Mouse (Mus musculus): Measurements from ENCODE around the gene Bpifb2.
"Not testable (repeated sequence)": the region's sequence is repeated elsewhere in the genome, so short reads cannot be mapped to it uniquely, and the experiment has no call there.

The Bpifb2 gene

DNA sequence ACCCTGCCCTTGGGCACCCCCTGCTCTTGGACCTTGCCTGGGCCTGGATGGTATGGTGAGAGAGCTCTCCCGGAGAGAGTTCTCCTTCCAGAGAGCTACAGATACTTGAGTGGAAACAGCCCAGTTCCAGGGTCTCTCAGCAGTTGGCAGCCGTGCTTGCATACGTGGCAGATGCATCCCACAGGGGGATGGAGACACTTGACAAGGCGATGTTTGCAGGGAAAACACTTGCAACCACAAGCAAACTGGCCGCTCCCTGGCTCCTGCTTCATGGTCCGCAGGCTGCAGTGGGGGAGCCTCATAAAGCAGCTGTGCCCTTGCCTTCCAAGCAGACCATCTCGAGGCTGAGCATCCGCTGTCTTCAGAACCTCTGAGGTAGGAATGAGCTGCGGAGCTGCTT is at the start of gene Bpifb2:
TSS of gene Bpifb2 (plus strand) at position 301 of the 400 bp plus-strand sequence.
- DNase-seq (ENCODE audit: low read depth, low spot score) = no peak

GRCm38 (mm10) chr2:153825900-153826299 is 48.9 kb upstream of the Bpifb2 start:
- DNase-seq (ENCODE audit: low read depth, low spot score) = not testable (repeated sequence)

DNA sequence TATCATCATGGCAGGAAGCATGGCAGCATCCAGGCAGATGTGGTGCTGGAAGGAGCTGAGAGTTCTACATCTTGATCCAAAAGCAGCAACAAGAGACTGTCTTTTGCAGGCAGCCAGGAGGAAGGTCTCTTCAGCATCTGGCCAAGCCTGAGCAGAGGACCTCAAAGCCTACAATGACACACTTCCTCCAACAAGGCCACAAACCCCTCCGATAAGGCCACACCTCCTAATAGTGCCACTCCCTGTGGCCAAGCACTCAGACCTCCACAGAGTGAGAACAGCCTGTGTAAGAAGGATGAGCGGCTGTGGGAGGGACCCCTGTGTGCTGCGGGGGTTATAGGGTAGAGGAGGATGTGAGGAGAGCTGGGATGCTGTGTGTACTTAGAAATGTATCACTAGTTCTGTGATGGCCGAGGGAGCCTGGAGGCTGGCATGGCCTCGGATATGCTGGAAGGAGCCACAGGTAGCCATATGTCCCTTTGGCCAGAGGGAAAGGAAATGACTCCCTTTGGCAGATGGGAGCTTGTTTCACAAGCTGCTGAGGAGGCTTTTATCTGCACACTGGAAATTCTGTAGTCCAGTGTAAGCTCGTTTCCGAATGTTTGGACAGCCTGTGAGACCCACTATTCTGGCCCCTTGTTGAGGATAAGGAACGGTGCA is 47.5 kb upstream of the Bpifb2 start:
- DNase-seq (ENCODE audit: low read depth, low spot score) = peak; percentile 95

DNA sequence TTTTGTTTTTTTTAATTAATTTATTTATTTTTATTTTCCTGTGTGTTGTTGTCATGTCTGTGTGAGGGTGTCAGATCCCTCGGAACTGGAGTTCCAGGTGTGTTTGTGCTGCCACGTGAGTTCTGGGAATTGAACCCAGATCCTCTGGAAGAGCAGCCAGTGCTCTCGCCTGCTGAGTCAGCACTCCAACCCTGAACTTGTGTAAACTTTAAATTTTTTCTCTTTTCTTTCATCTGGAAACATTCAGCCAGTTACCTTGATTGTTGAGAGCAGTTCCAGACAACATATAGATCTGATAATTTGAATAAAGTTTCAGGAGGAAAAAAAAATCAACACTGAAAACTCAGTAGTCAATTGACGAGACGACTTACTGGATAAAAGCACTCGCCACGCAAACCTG is 46.1 kb upstream of the Bpifb2 start:
- no peak for DNase-seq (ENCODE audit: low read depth, low spot score)

DNA sequence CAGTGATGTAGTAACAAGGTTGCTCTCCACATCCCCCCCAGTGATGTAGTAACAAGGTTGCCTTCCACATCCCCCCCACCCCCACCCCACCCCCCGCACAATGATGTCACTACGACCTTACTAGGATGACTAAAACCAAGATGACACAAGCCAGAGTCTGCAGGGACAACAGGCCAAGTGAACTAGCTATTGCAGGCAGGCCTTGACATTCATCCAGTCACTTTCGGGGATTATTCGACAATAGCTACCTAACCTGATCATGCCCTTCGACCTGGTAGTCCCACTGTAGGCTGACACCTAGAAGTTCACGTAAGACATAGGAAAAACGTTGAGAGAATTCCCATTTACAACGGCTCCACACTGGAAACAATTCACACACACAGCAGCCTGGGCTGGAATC is 41.6 kb upstream of the Bpifb2 start:
- DNase-seq (ENCODE audit: low read depth, low spot score) = no peak

DNA sequence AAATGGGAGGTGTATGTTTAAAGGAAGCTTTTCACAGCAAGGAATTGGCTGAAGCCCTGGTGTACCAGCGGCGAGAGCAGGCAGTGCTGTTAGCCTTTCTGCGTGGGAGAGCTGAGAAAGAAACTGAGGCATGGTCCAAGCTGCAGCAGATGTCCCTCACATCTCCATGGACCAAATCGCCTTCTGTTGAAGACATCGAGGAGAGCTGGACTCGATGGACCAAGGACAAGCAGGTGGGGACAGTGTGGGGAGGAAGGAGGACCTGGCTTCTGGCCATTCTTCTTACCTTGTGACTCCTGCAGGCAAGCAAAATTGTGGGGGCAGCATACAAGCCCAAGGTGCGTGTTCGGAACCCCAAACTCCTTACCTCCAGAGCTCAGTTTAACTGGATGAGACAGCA is 32.0 kb upstream of the Bpifb2 start:
- peak; percentile 9 for DNase-seq (ENCODE audit: low read depth, low spot score)

DNA sequence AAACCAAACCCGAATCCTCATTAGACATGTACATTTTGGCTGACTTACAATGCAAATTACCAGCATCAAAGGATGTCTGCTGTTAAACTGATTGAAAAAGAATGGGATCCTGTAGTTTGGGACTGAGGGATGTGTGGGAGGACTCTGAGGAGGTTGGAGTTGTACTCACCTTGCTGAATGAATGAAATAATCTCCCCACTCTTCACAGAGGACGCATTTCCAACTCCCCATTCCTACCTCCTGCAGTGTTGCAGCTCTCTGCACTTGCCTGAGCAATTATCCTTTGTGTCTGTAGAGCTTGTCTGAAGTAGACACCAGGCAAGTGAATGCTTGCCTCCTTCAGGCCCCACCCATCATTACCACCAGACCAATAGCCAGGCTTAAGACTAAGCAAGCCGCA is 26.5 kb upstream of the Bpifb2 start:
- DNase-seq (ENCODE audit: low read depth, low spot score) = peak; percentile 21

DNA sequence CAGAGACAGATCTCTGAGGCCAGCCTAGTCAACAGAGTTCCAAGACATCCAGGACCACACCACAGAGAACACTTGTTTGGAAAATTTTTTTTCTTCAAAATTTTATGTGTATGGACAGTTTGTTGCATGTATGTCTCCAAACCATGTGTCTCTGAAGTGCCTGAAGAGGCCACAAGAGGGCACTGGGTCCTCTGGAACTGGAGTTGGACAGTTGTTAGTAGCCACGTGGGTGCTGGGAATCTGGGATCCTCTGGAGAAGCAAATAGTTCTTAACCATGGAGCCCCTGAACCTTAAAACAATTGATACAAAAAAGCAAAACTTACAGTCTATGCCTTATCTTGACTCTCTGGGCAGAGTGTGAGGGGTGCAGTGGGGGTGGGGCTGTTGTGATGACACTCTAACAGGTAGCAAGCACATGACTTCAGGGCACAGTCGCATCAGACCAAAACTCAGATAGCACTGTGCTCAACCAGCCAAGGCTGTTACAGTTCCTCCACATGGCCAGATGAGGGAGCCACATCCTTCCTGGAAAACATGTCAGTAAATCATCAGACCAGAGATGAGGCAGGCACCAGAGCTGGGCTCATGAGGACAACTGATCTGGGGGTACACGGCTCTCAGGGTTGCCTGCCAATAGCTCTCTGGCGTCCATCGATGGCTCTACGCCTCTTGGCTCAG is 24.4 kb upstream of the Bpifb2 start:
- DNase-seq (ENCODE audit: low read depth, low spot score) = peak; percentile 53

GRCm38 (mm10) chr2:153851030-153851360 is 23.9 kb upstream of the Bpifb2 start:
- DNase-seq (ENCODE audit: low read depth, low spot score) = peak; percentile 81

DNA sequence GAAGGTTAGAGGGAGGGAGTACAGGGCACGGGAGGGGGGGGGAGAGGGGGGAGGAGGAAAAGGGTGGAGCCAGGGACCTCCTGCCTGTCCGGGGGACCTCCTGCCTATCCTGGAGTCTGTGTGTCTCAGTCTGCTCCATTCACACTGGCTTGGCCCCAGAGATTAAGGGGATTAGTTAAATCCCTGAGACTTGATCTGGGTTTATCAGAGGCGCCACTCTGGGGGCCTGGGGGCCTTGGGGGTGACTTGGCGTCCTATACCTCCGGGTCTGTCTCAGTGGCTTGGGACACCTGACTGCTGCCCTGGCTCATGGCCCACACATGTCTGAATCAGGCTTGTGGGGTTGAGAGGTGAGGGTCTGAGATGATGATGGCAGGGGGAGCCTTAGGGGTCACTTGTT is 21.3 kb upstream of the Bpifb2 start:
- DNase-seq (ENCODE audit: low read depth, low spot score) = no peak

DNA sequence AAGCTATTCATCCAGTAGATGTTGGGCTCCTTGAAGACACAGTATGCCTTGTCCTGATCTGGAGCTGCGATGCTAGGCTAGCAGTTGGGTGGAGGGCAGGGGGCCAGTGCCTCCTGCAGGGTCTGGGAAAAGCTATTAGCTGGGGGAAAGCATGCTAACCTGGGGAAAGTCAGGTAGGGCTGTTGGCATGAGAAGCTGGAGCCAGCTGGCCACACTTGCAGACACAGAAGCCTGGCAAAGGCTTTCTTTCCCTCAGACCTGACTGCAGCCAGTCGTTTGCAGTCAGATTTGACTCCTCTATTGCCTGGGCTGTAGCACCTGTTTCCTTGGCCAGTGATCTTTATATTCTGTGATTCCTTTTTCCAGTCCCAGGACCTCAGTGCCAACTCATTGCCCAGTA is 15.3 kb upstream of the Bpifb2 start:
- DNase-seq (ENCODE audit: low read depth, low spot score) = peak; percentile 87

DNA sequence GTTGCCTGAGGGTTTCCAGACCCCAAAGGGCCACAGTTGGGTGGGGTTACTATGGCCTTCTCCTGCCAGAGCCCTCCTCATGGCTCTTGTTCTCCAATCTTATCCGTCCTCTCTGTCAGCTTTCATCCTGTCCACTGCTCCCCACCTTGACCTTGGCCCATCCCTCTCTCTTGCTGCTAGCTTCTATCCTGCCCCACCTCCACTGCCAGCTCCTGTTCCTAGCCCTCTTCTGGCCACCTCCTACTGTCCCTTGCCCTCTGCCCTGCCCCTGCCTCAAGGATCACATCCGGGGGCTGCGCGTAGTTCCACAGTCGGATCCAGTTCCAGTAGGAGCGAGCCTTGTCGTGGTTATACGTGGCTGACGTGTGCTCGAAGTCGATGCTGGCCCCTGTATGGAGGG is 14.5 kb upstream of the Bpifb2 start:
- DNase-seq (ENCODE audit: low read depth, low spot score) = no peak

- no peak for DNase-seq (ENCODE audit: low read depth, low spot score)
These were observed 14.1 kb upstream of the Bpifb2 start for GRCm38 (mm10) chr2:153860715-153861114.

GRCm38 (mm10) chr2:153861960-153862359 is 12.9 kb upstream of the Bpifb2 start:
- DNase-seq (ENCODE audit: low read depth, low spot score) = peak; percentile 4

DNA sequence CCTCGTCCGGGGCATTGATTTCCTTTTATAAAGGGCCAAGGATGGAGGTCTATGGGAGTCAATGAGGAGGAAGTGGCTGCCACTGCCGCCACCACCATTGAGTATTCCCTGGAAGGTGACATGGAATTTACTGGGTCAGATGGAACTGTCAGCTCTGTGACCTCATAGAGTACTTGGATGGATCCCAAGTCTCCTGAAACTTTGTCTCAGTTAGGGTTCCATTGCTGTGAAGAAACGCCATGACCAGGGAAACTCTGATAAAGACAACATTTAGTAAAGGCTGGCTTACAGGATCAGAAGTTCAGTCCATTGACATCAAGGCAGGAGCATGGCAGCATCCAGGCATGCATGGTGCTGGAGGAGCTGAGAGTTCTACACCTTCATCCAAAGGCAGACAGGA is 3.9 kb upstream of the Bpifb2 start, which contains the start of gene Sun5:
TSS of gene Sun5 (minus strand) at position 101 of the 400 bp plus-strand sequence.
- DNase-seq (ENCODE audit: low read depth, low spot score) = no peak

DNA sequence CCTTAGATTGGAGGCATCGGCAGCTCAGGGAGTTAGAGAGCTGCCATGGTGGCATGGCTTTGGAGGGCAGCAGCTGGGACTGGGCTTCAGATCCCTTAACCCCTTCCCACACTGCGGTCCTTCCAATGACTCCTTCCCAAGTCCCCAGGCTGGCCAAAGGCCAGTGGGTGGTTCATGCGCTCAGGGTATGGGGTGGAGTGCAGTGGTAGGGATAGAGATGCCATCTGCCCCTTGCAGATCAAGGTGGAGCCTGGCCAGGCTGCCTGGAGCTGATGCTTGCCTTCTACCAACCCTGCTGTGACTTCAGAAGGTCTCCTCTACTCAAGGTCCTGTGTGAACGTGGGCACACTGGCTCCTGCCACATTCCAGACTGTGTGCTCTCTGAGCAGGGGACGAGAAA is 24.3 kb downstream of the Bpifb2 start:
- DNase-seq (ENCODE audit: low read depth, low spot score) = peak; percentile 29

DNA sequence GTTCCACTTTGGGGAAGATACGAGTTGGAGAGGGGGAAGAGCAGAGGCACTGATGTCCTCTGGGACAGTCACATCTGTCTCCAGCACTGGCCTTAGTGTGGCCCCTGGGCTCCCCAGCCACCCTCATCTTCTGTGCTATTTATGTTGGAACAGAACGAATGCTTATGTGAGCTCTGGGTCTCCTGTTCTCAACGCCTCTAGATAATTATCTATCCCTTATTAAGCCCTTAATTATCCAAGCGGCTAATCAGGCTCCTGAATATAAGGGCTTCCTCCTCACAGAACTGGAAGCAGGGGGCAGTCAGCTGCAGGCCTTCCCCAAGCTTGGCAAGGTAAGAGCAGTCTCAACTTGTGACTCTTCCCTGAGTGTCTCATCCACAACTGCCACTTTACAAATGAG is 25.2 kb downstream of the Bpifb2 start, which contains the start of gene Bpifb6:
TSS of gene Bpifb6 (plus strand) at position 301 of the 400 bp plus-strand sequence.
- no peak for DNase-seq (ENCODE audit: low read depth, low spot score)

DNA sequence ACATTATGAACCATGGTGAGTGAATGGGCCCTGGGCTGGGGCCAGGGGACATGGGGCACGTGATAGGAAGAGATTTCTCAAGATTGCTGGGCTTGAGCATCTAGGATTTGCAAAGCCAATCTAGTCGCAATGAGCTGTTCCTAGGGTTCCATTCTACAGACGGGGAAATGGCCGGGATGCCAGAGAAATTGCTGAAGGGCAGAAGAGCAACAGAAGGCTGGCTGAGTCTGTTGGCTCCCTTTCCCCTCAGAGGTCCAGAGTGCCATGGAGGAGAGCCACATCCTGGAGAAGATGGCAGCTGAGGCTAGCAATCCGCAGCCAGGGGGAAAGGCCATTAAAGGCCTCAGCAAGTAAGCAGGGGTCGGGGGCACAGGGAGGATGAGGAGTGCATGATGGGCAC is 27.9 kb downstream of the Bpifb2 start:
- peak; percentile 88 for DNase-seq (ENCODE audit: low read depth, low spot score)

DNA sequence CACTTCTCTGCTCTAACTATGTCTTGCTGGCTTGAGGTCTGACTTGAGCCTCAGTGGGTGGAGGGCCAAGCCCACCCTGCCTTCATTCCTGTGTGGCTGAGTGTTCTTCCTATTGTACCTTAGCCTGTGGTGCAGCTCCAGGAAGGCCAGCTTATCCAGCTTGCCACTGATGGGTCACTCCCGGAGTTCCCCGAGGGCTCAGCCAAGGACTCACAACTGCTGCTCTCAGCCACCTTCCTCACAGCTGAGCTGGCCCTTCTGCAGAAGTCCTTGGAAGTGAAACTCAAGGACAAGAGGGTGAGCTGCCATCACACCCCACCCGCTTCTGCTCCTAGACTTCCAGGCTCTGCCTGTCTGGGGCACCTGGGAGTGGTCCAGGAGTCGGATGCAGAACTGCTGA is 31.8 kb downstream of the Bpifb2 start:
- no peak for DNase-seq (ENCODE audit: low read depth, low spot score)

GRCm38 (mm10) chr2:153914151-153914550 is 39.3 kb downstream of the Bpifb2 start:
- peak; percentile 76 for DNase-seq (ENCODE audit: low read depth, low spot score)

GRCm38 (mm10) chr2:153917930-153918329 is 43.1 kb downstream of the Bpifb2 start, which contains the start of gene Bpifb3:
TSS of gene Bpifb3 (plus strand) at chr2:153918230.
- DNase-seq (ENCODE audit: low read depth, low spot score) = no peak

DNA sequence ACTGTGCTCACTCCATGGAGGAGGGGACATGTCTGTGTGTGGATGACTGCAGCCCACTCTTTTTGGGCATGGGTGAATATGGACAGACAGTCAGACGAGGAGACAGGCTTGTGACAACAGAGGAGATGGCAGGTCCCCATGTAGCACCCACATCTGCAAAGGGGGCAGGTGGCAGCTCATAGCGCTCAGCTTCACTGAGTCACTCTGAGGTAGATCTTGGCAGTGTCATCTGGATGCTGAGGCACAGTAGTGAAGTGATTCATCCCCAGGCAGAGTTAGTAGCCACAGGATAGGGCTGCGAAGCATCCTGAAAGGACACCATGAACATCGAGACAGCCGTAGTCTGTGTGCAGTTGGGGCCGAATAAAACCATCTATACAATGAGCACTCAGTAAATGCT is 46.4 kb downstream of the Bpifb2 start:
- DNase-seq (ENCODE audit: low read depth, low spot score) = peak; percentile 84

DNA sequence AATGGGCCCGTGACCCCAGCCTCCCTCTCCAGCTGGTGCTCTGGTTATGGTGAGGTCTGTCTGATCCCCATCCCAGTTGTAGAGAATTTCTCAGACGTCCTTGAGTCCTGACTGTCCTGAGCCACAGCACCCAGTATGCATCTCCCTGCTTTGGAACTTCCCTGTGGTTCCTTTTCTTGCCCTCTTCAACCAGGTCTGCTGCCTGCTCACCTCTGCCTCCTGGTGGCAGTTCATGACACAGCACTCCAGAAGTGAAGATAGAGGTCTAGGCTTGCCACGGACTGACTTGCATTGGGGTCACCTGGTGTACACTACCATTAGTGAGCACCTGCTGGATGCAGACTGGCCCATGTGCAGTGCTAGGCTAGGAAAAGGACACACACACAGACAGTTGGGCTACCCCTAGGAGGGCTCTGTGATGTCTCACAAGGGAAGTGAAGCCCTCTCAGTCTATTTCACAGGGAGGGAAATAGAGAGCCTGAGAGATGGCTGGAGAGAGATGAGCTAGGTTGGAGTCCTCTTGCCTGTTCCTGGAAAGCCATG is 55.1 kb downstream of the Bpifb2 start:
- peak; percentile 50 for DNase-seq (ENCODE audit: low read depth, low spot score)
